Mouse (Mus musculus): ENCODE results near the gene Rffl. TPM values are rescaled to one million over a fixed set of nuclear protein-coding genes. Genes with fewer than 3 reads are reported as not detected.
A peak's percentile ranks its signal among the peaks of the same experiment; 100 is the strongest.

Rffl gene
- 8.9 and 9.2 TPM in 2 replicates for polyA plus RNA-seq (2014; fragmentation: Nextera tagmentation; extraction: Ambion mirVana)

- Histone ChIP-seq H3K27me3 (ENCODE audit: control insufficient read depth, insufficient read depth, low read length) (no peaks in the 10 kb centered on the region), H3K27ac (ENCODE audit: low read depth, low read length) (no peak within 1 kb of the TSS), H3K4me3 (ENCODE audit: low read depth, low read length) (peak within 1 kb of the TSS; percentile 66), H3K36me3 (ENCODE audit: control insufficient read depth, insufficient read depth, low read length) (no peaks in the 10 kb centered on the region), H3K9me3 (ENCODE audit: control insufficient read depth, low read length) (no peaks in the 10 kb centered on the region), H3K4me2 (peak within 1 kb of the TSS; percentile 67), H3K4me1 (ENCODE audit: control insufficient read depth, insufficient read depth, low read length) (peaks cover 5% of the 10 kb centered on the region), H3K9ac (ENCODE audit: low read length) (peak within 1 kb of the TSS; percentile 71)
- DNase-seq (ENCODE audit: low spot score, missing footprints) (peak; percentile 100), ATAC-seq (ENCODE audit: low FRiP score) (peak; percentile 96)
- under 1% methylated on average over 43 of the region's 43 CpGs for WGBS
Measured at GRCm38 (mm10) chr11:82871031-82871446, at the start of gene Rffl. Rffl (minus strand) TSS chr11:82871210.

GRCm38 (mm10) chr11:82920768-82921167 lies 49.8 kb upstream of the Rffl start:
- no peak for DNase-seq (ENCODE audit: low spot score, missing footprints)
- no peaks in the 10 kb centered on the region for H3K9me3 ChIP-seq (ENCODE audit: control insufficient read depth, low read length)
- H3K4me3 ChIP-seq (ENCODE audit: low read depth, low read length) = no peak overlapping the region
- H3K9ac ChIP-seq (ENCODE audit: low read length) = no peak overlapping the region
- 71% methylated on average over 10 of the region's 10 CpGs for WGBS
- H3K4me1 ChIP-seq (ENCODE audit: control insufficient read depth, insufficient read depth, low read length) = no peaks in the 10 kb centered on the region
- ATAC-seq (ENCODE audit: low FRiP score) = no peak
- no peaks in the 10 kb centered on the region for H3K27me3 ChIP-seq (ENCODE audit: control insufficient read depth, insufficient read depth, low read length)
- H3K4me2 ChIP-seq = no peak overlapping the region
- no peaks in the 10 kb centered on the region for H3K36me3 ChIP-seq (ENCODE audit: control insufficient read depth, insufficient read depth, low read length)
- H3K27ac ChIP-seq (ENCODE audit: low read depth, low read length) = no peak overlapping the region

- no peaks in the 10 kb centered on the region for H3K4me1 ChIP-seq (ENCODE audit: control insufficient read depth, insufficient read depth, low read length)
- DNase-seq (ENCODE audit: low spot score, missing footprints) = peak; percentile 99
- no peak overlapping the region for H3K27ac ChIP-seq (ENCODE audit: low read depth, low read length)
- no peaks in the 10 kb centered on the region for H3K36me3 ChIP-seq (ENCODE audit: control insufficient read depth, insufficient read depth, low read length)
- no peaks in the 10 kb centered on the region for H3K27me3 ChIP-seq (ENCODE audit: control insufficient read depth, insufficient read depth, low read length)
- no peak overlapping the region for H3K9ac ChIP-seq (ENCODE audit: low read length)
- peak overlapping the region; percentile 11; the same call in 1 of the 2 replicates for H3K4me3 ChIP-seq (ENCODE audit: low read depth, low read length)
- 9% methylated on average over 16 of the region's 16 CpGs for WGBS
- peak overlapping the region; percentile 42; the same call in 1 of the 2 replicates for H3K4me2 ChIP-seq
- no peaks in the 10 kb centered on the region for H3K9me3 ChIP-seq (ENCODE audit: control insufficient read depth, low read length)
- ATAC-seq (ENCODE audit: low FRiP score) = 0 out of 2 replicates have a peak, but pooled peaks have one; percentile 42
Measured at GRCm38 (mm10) chr11:82914711-82915352, 43.8 kb upstream of the Rffl start.

- peaks cover 6% of the 10 kb centered on the region for H3K4me1 ChIP-seq (ENCODE audit: control insufficient read depth, insufficient read depth, low read length)
- H3K27me3 ChIP-seq (ENCODE audit: control insufficient read depth, insufficient read depth, low read length) = no peaks in the 10 kb centered on the region
- H3K36me3 ChIP-seq (ENCODE audit: control insufficient read depth, insufficient read depth, low read length) = no peaks in the 10 kb centered on the region; the same call in 1 of the 2 replicates
- no peak overlapping the region for H3K9ac ChIP-seq (ENCODE audit: low read length)
- H3K4me2 ChIP-seq = no peak overlapping the region
- no peak overlapping the region for H3K4me3 ChIP-seq (ENCODE audit: low read depth, low read length)
- peak; percentile 2 for DNase-seq (ENCODE audit: low spot score, missing footprints)
- no peaks in the 10 kb centered on the region for H3K9me3 ChIP-seq (ENCODE audit: control insufficient read depth, low read length)
- no peak for ATAC-seq (ENCODE audit: low FRiP score)
- 85% methylated on average over 11 of the region's 11 CpGs for WGBS
- H3K27ac ChIP-seq (ENCODE audit: low read depth, low read length) = no peak overlapping the region
Measured at GRCm38 (mm10) chr11:82910679-82911389, 39.8 kb upstream of the Rffl start.

GRCm38 (mm10) chr11:82910250-82910649 lies 39.2 kb upstream of the Rffl start, which contains the start of gene Unc45b:
Unc45b (plus strand) TSS chr11:82910550.
- ATAC-seq (ENCODE audit: low FRiP score) = no peak
- no peak for DNase-seq (ENCODE audit: low spot score, missing footprints)

GRCm38 (mm10) chr11:82908608-82908989 lies 37.6 kb upstream of the Rffl start:
- ATAC-seq (ENCODE audit: low FRiP score) = peak; percentile 28; the same call in 1 of the 2 replicates

More at GRCm38 (mm10) chr11:82910250-82910649, 39.2 kb upstream of the Rffl start, which contains the start of gene Unc45b:
- H3K4me1 ChIP-seq (ENCODE audit: control insufficient read depth, insufficient read depth, low read length) = peaks cover 6% of the 10 kb centered on the region
- WGBS = 81% methylated on average over 4 of the region's 4 CpGs
- no peak within 1 kb of the TSS for H3K4me3 ChIP-seq (ENCODE audit: low read depth, low read length)
- no peaks in the 10 kb centered on the region for H3K9me3 ChIP-seq (ENCODE audit: control insufficient read depth, low read length)
- no peak within 1 kb of the TSS for H3K27ac ChIP-seq (ENCODE audit: low read depth, low read length)
- no peaks in the 10 kb centered on the region; the same call in 1 of the 2 replicates for H3K36me3 ChIP-seq (ENCODE audit: control insufficient read depth, insufficient read depth, low read length)
- no peak within 1 kb of the TSS for H3K9ac ChIP-seq (ENCODE audit: low read length)
- no peaks in the 10 kb centered on the region for H3K27me3 ChIP-seq (ENCODE audit: control insufficient read depth, insufficient read depth, low read length)
- H3K4me2 ChIP-seq = no peak within 1 kb of the TSS

GRCm38 (mm10) chr11:82907651-82908607 lies 36.9 kb upstream of the Rffl start, which contains the start of gene Nle1:
Nle1 (minus strand) TSS chr11:82908411.
- peak within 1 kb of the TSS; percentile 58 for H3K4me2 ChIP-seq
- peak within 1 kb of the TSS; percentile 82 for H3K4me3 ChIP-seq (ENCODE audit: low read depth, low read length)
- ATAC-seq (ENCODE audit: low FRiP score) = peak; percentile 81
- peak within 1 kb of the TSS; percentile 78 for H3K9ac ChIP-seq (ENCODE audit: low read length)
- H3K27ac ChIP-seq (ENCODE audit: low read depth, low read length) = no peak within 1 kb of the TSS
- peak; percentile 100 for DNase-seq (ENCODE audit: low spot score, missing footprints)
- H3K9me3 ChIP-seq (ENCODE audit: control insufficient read depth, low read length) = no peaks in the 10 kb centered on the region
- peaks cover 10% of the 10 kb centered on the region; the same call in 1 of the 2 replicates for H3K36me3 ChIP-seq (ENCODE audit: control insufficient read depth, insufficient read depth, low read length)
- peaks cover 6% of the 10 kb centered on the region for H3K4me1 ChIP-seq (ENCODE audit: control insufficient read depth, insufficient read depth, low read length)
- no peaks in the 10 kb centered on the region for H3K27me3 ChIP-seq (ENCODE audit: control insufficient read depth, insufficient read depth, low read length)
- 1% methylated on average over 73 of the region's 73 CpGs for WGBS

More at GRCm38 (mm10) chr11:82908608-82908989, 37.6 kb upstream of the Rffl start:
- no peaks in the 10 kb centered on the region for H3K9me3 ChIP-seq (ENCODE audit: control insufficient read depth, low read length)
- H3K27me3 ChIP-seq (ENCODE audit: control insufficient read depth, insufficient read depth, low read length) = no peaks in the 10 kb centered on the region
- 41% methylated on average over 10 of the region's 10 CpGs for WGBS
- no peak overlapping the region for H3K27ac ChIP-seq (ENCODE audit: low read depth, low read length)
- peak overlapping the region; percentile 82; the same call in 1 of the 2 replicates for H3K4me3 ChIP-seq (ENCODE audit: low read depth, low read length)
- H3K4me2 ChIP-seq = peak overlapping the region; percentile 58
- H3K36me3 ChIP-seq (ENCODE audit: control insufficient read depth, insufficient read depth, low read length) = peaks cover 9% of the 10 kb centered on the region; the same call in 1 of the 2 replicates
- DNase-seq (ENCODE audit: low spot score, missing footprints) = no peak
- peaks cover 6% of the 10 kb centered on the region for H3K4me1 ChIP-seq (ENCODE audit: control insufficient read depth, insufficient read depth, low read length)
- peak overlapping the region; percentile 78; the same call in 1 of the 2 replicates for H3K9ac ChIP-seq (ENCODE audit: low read length)

GRCm38 (mm10) chr11:82905816-82906215 lies 34.8 kb upstream of the Rffl start:
- Histone ChIP-seq H3K27ac (ENCODE audit: low read depth, low read length) (no peak overlapping the region), H3K4me3 (ENCODE audit: low read depth, low read length) (no peak overlapping the region), H3K4me1 (ENCODE audit: control insufficient read depth, insufficient read depth, low read length) (peaks cover 6% of the 10 kb centered on the region), H3K9ac (ENCODE audit: low read length) (no peak overlapping the region), H3K4me2 (no peak overlapping the region), H3K36me3 (ENCODE audit: control insufficient read depth, insufficient read depth, low read length) (peaks cover 22% of the 10 kb centered on the region; the same call in 1 of the 2 replicates), H3K9me3 (ENCODE audit: control insufficient read depth, low read length) (no peaks in the 10 kb centered on the region), H3K27me3 (ENCODE audit: control insufficient read depth, insufficient read depth, low read length) (no peaks in the 10 kb centered on the region)
- DNase-seq (ENCODE audit: low spot score, missing footprints) = no peak
- ATAC-seq (ENCODE audit: low FRiP score) = no peak
- WGBS = 92% methylated on average over 5 of the region's 5 CpGs

All from midbrain, embryonic 11.5 days (tissue).